Mouse (Mus musculus) mouse embryonic stem cell (cell line): ENCODE data around the gene Gm17657.

Experiments used
- in situ Hi-C, 2 experiments: fragments of 300-500 bp; cut with MboI; formaldehyde crosslinking; loops; 1 replicate in 1 of 2; 3 replicates in 1 of 2; pipeline ENCODE4 v1.14.3; 2019 to 2020; ENCODE audit warnings: low sequenced_read_pairs in 2 of 2, low pct_unique_long_range_greater_than_20kb in 1 of 2, mixed read lengths in 1 of 2; ENCODE audit not compliant: unreplicated experiment in 1 of 2

The Gm17657 gene

DNA sequence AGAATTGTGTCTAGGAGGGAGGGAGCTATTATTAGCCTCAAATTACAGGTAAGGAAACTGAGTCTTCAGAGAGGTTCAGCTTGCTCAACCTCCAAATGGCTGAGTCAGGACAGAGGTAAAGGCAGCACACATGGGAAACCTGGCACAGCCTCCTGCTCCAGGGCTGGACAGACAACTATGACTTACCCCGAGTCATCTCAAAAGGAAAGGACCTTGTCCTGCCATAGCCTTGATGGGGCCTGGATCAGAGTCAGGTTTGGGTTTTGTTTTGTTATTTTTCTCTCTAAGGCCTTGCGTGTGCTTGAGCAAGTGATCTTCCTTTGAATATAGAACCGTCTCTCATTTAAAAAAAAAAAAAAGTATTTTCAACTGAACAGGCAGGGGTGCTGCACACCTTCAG lies 74.3 kb downstream of the Gm17657 start:
- in situ Hi-C loops = no loop called here

DNA sequence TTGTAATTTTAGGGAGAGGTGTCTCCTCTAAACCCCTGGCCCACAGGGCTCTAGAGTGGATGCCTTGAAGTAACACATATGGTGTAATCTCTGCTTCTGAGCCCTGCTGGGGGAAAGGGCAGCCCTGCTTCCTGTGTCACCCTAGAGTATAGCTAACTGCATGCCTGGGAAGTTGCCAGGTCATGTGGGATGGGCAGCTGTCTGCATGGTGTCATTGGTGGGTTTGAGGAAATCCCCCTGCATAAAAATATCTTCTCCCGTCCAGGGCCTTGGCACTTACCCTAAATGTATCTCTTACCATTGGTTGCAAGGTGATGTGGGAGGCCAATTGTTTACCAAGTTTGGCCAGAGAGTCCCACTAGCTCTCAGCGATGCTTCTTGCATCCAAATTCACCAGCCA lies 75.4 kb downstream of the Gm17657 start:
- in situ Hi-C loops = no loop called here

DNA sequence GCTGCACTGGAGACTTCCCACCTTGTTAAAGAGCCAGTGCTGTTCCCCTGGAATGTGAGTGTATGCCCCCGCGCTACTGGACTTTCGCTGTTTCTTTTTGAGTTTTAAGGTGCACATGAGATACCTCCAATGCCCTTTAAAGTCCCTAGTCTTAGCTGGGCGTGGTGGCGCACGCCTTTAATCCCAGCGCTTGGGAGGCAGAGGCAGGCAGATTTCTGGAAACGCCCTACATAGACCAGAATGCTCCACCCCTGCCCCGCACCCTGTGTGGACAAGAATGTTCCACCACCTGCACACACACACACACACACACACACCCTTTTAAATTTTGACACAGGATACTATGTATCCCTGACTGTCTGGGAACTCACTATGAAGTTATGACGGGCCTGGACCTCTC lies 76.0 kb downstream of the Gm17657 start:
- in situ Hi-C loops = no loop called here
